In genomic region chr1:51649963-51650652, GRCm38 (mm10) we compare ENCODE assay signal across 11 mouse cellular contexts.
DNase-seq lines count a peak whose midpoint lies in the region; ATAC-seq and TF ChIP-seq lines count a peak whose summit lies in the region.
"Had no signal": no experiment of that assay in that cellular context is flagged by ENCODE, and none has a peak within 500 bp of the region (broad histone marks: within the 10 kb centered on the region; RNA-seq: fewer than 3 reads in every experiment).

No protein-coding gene starts in this region.

- peaks cover 15% of the 10 kb centered on the region for H3K4me1 ChIP-seq in lung, embryonic 14.5 days (ENCODE audit: insufficient read depth)
- H3K4me1 ChIP-seq in forebrain, embryonic 16.5 days (replicated peaks; ENCODE audit: control insufficient read depth, insufficient read depth, low read length), result peaks cover 15% of the 10 kb centered on the region
- H3K4me1 ChIP-seq in limb, embryonic 14.5 days (ENCODE audit: control insufficient read depth, insufficient read depth, low read length), result peaks cover 8% of the 10 kb centered on the region

- H3K36me3 ChIP-seq in lung, embryonic 14.5 days (ENCODE audit: insufficient read depth), result no peaks in the 10 kb centered on the region
- no peaks in the 10 kb centered on the region for H3K36me3 ChIP-seq in forebrain, embryonic 16.5 days (ENCODE audit: control insufficient read depth, insufficient read depth)
- H3K36me3 ChIP-seq in limb, embryonic 14.5 days (ENCODE audit: control insufficient read depth, insufficient read depth, low read length), result no peaks in the 10 kb centered on the region

- peak overlapping the region; percentile 46; the same call in 1 of the 2 replicates for H3K27ac ChIP-seq in lung, embryonic 14.5 days (ENCODE audit: low read depth)
- H3K27ac ChIP-seq in forebrain, embryonic 16.5 days (ENCODE audit: low read length), result peak overlapping the region; percentile 91
- no peak overlapping the region for H3K27ac ChIP-seq in limb, embryonic 14.5 days (replicated peaks; ENCODE audit: low read depth, low read length)
- H3K27ac ChIP-seq: heart, adult 2 months; stomach, postnatal 0 days had no signal

- no peak for DNase-seq in lung, embryonic 14.5 days
- DNase-seq in lung, postnatal 10 days, result no peak
- DNase-seq in limb, embryonic 14.5 days (ENCODE audit: low spot score), result peak; percentile 25
- peak; percentile 87 for DNase-seq in retina, embryonic 14.5 days (ENCODE audit: low spot score)
- DNase-seq in kidney, adult 9 months, result no peak
- no peak for DNase-seq in heart, adult 9 months (ENCODE audit: low spot score in 2 of 2)
- DNase-seq: heart, adult 2 months had no signal

- WGBS in lung, embryonic 14.5 days, result 22% methylated on average over 4 of the region's 4 CpGs
- WGBS in forebrain, embryonic 16.5 days, result 3% methylated on average over 4 of the region's 4 CpGs
- 10% methylated on average over 4 of the region's 4 CpGs for WGBS in limb, embryonic 14.5 days

- peak overlapping the region; percentile 27; the same call in 1 of the 2 replicates for H3K4me2 ChIP-seq in lung, embryonic 14.5 days
- peak overlapping the region; percentile 30 for H3K4me2 ChIP-seq in forebrain, embryonic 16.5 days (ENCODE audit: low read length)
- no peak overlapping the region for H3K4me2 ChIP-seq in limb, embryonic 14.5 days (replicated peaks; ENCODE audit: low read depth, low read length, severe bottlenecking)

- ATAC-seq in lung, embryonic 14.5 days (ENCODE audit: insufficient read depth), result peak; percentile 89
- ATAC-seq in forebrain, embryonic 16.5 days, result peak; percentile 96
- ATAC-seq in limb, embryonic 14.5 days (ENCODE audit: low FRiP score, low read depth), result no peak; the same call in 1 of the 2 replicates
- ATAC-seq in frontal cortex, adult (ENCODE audit: low TSS enrichment), result no peak
- ATAC-seq: intestine, embryonic 16.5 days had no signal

- H3K27me3 ChIP-seq in lung, embryonic 14.5 days (ENCODE audit: insufficient read depth, low read length), result no peaks in the 10 kb centered on the region
- H3K27me3 ChIP-seq in forebrain, embryonic 16.5 days (replicated peaks; ENCODE audit: control insufficient read depth, insufficient read depth, low read length), result no peaks in the 10 kb centered on the region
- H3K27me3 ChIP-seq in limb, embryonic 14.5 days (ENCODE audit: control insufficient read depth, insufficient read depth, low read length), result no peaks in the 10 kb centered on the region

- TF ChIP-seq POLR2A in limb, embryonic 14.5 days (IDR thresholded peaks at IDR 0.05; ENCODE audit: borderline replicate concordance, extremely low read depth, insufficient read depth, insufficient read length), result no peak

- TF ChIP-seq CTCF in lung, embryonic 14.5 days (IDR thresholded peaks at IDR 0.05; ENCODE audit: low read depth), result no peak

- H3K9me3 ChIP-seq in lung, embryonic 14.5 days (ENCODE audit: low read depth, low read length), result no peaks in the 10 kb centered on the region
- no peaks in the 10 kb centered on the region for H3K9me3 ChIP-seq in forebrain, embryonic 16.5 days (ENCODE audit: control insufficient read depth, low read length)
- H3K9me3 ChIP-seq in limb, embryonic 14.5 days (ENCODE audit: control insufficient read depth, low read length), result no peaks in the 10 kb centered on the region

- no peak overlapping the region for H3K9ac ChIP-seq in lung, embryonic 14.5 days
- no peak overlapping the region for H3K9ac ChIP-seq in forebrain, embryonic 16.5 days (replicated peaks; ENCODE audit: low read depth, low read length)
- H3K9ac ChIP-seq in limb, embryonic 14.5 days (ENCODE audit: low read depth, low read length, severe bottlenecking), result no peak overlapping the region

- H3K4me3 ChIP-seq in lung, embryonic 14.5 days (ENCODE audit: low read depth, low read length), result no peak overlapping the region
- H3K4me3 ChIP-seq in forebrain, embryonic 16.5 days (replicated peaks; ENCODE audit: low read length), result no peak overlapping the region
- H3K4me3 ChIP-seq in limb, embryonic 14.5 days (replicated peaks; ENCODE audit: low read length), result no peak overlapping the region
- H3K4me3 ChIP-seq: heart, adult 2 months had no signal

Comparison
In these comparisons a context has a peak if more than half of its experiments do, and no peak if none do; other contexts are left out.
1. ATAC-seq: peak in lung, embryonic 14.5 days (single experiment) and forebrain, embryonic 16.5 days (single experiment); none in limb, embryonic 14.5 days (single experiment) and frontal cortex, adult (single experiment).
2. DNase-seq: peak in limb, embryonic 14.5 days (single experiment) and retina, embryonic 14.5 days (single experiment); none in lung, embryonic 14.5 days (single experiment), lung, postnatal 10 days (single experiment), kidney, adult 9 months (single experiment) and heart, adult 9 months (0 of 2).